Mouse (Mus musculus) hindbrain, embryonic 15.5 days (tissue): ENCODE measurements around the gene Zfp804b. TPM values are rescaled to one million over a fixed set of nuclear protein-coding genes. Genes with fewer than 3 reads are reported as not detected.
A peak's percentile ranks its signal among the peaks of the same experiment; 100 is the strongest.

ENCODE experiments used
- ATAC-seq: fragments of 200-750 bp; cut with Nextera tagmentation; 2 replicates; pipeline ENCODE4 v1.8.0; 2017; ENCODE audit warnings: low read depth, moderate number of reproducible peaks, moderate TSS enrichment; ENCODE audit not compliant: low FRiP score
- H3K27ac ChIP-seq: fragments of 300-500 bp; sonication (generic); replicated peaks from 2 replicates; pipeline ENCODE4 v1.5.1; 2015; ENCODE audit warnings: mild to moderate bottlenecking, inconsistent platforms
- H3K27me3 ChIP-seq: fragments of 300-500 bp; sonication (generic); 2 replicates; pipeline ENCODE4 v1.6.1; 2015; ENCODE audit warnings: control low read depth, inconsistent platforms
- H3K36me3 ChIP-seq: fragments of 300-500 bp; sonication (generic); 2 replicates; pipeline ENCODE4 v1.6.1; 2015; ENCODE audit warnings: control low read depth, inconsistent platforms
- H3K4me1 ChIP-seq: fragments of 300-500 bp; sonication (generic); replicated peaks from 2 replicates; pipeline ENCODE4 v1.6.1; 2015; ENCODE audit warnings: control low read depth, inconsistent platforms
- H3K4me2 ChIP-seq: fragments of 300-500 bp; sonication (generic); 2 replicates; pipeline ENCODE4 v1.6.1; 2015; ENCODE audit warnings: moderate library complexity, mild to moderate bottlenecking, inconsistent platforms
- H3K4me3 ChIP-seq: fragments of 300-500 bp; sonication (generic); 2 replicates; pipeline ENCODE4 v1.5.1; 2015; ENCODE audit warnings: mild to moderate bottlenecking, inconsistent platforms
- H3K9ac ChIP-seq: fragments of 300-500 bp; sonication (generic); 2 replicates; pipeline ENCODE4 v1.6.1; 2015; ENCODE audit warnings: inconsistent platforms
- H3K9me3 ChIP-seq: fragments of 300-500 bp; sonication (generic); 2 replicates; pipeline ENCODE4 v1.6.1; 2016; ENCODE audit warnings: control low read depth, inconsistent platforms
- WGBS: fragments of 180-500 bp; shearing (Covaris S2); methylation state at CpG from one replicate; pipeline ENCODE4 v1.1.7; 2015; 5-methylcytosine and 5-hydroxymethylcytosine counted together
- polyA plus RNA-seq: library from polyadenylated mRNA; unstranded; fragments of >200 nt; fragmentation: Nextera tagmentation; extraction: Ambion mirVana; gene quantifications from 2 replicates; pipeline ENCODE4 v1.2.1, GENCODE M21; 2015

Zfp804b gene
- polyA plus RNA-seq, 1 experiment from 2014 or later: 2.7 TPM

DNA sequence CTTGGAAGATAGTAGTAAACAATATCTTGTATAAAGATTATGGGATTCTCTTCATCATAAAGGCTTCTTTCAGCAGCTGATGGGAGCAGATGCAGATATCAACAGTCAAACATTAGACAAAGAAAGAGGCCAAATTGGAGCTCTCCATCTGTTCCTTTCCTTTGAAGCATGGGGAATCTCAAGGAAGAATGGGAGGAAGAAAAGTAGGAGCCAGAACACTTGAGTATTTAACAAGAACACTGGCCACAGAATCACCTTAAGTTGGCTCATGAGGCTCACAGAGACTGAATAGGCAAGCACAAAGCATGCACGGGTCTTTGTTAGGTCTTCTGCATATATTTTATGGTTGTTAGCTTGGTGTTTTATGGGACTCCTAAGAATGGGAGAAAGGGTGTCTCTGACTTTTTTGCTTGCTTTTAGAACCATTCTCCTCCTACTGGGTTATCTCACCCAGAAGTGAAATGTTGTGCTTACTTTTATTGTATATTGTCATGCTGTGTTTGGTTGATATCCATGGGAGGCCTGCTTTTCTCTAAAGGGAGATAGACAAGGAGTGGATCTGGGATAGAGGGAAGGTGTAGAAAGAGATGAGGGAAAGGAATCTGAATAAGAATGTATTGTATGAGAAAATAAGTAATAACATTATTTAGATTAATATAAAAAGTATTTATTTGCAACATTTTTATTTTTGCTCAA is 270.5 kb downstream of the Zfp804b start:
- WGBS: 8% methylated on average over 1 of the region's 1 CpGs
- ATAC-seq: no peak
- H3K4me3 ChIP-seq: no peak overlapping the region
- H3K9me3 ChIP-seq: no peaks in the 10 kb centered on the region
- H3K9ac ChIP-seq: no peak overlapping the region
- no peak overlapping the region for H3K4me2 ChIP-seq
- no peaks in the 10 kb centered on the region for H3K36me3 ChIP-seq
- no peaks in the 10 kb centered on the region for H3K4me1 ChIP-seq
- H3K27me3 ChIP-seq: no peaks in the 10 kb centered on the region
- H3K27ac ChIP-seq: no peak overlapping the region

DNA sequence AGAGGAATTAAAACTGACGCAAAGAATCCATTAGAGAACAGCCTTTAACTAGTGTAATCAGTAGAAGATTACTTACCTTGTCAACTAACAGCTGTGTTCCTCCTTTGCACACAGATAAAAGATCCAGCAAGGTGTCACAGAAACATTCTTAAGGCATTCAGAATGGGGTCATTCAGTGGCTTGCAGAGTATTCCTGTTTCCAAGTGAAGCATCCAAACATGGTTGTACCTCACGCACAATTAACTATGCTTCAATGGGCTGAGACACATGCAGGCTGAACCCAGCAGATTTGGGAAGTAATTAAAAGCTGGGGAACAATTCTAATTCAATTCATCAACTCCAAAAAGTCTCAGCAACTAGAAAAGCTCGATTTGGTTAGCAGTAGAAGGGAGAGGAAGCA is 337.1 kb downstream of the Zfp804b start:
- no peak overlapping the region for H3K4me2 ChIP-seq
- peak; percentile 42 for ATAC-seq
- no peaks in the 10 kb centered on the region for H3K36me3 ChIP-seq
- no peaks in the 10 kb centered on the region for H3K4me1 ChIP-seq
- H3K27ac ChIP-seq: no peak overlapping the region
- no peak overlapping the region for H3K9ac ChIP-seq
- 34% methylated on average over 3 of the region's 3 CpGs for WGBS
- H3K9me3 ChIP-seq: no peaks in the 10 kb centered on the region
- no peak overlapping the region for H3K4me3 ChIP-seq
- H3K27me3 ChIP-seq: no peaks in the 10 kb centered on the region

DNA sequence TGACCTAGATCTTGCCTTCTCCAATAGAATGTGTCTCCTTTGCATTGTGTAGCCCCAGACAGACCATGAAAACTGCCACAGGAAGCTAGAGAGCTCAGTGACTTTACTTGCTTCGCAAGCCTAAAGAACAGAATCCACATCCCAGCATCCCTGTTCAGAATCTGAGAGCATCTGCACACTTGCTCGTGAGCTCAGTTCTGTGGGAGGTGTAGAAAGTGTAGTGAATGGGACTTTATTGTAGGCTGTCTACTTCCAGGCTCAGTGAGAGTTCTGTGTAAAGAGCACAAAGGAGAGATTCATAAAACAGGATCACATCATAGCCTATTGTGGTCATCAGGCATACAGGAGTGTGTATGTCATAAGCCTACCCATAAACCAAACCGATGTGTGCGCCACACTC is 360.6 kb downstream of the Zfp804b start:
- ATAC-seq: no peak
- no peaks in the 10 kb centered on the region for H3K27me3 ChIP-seq
- H3K27ac ChIP-seq: no peak overlapping the region
- WGBS: 92% methylated on average over 4 of the region's 4 CpGs
- no peak overlapping the region for H3K4me2 ChIP-seq
- H3K4me1 ChIP-seq: no peaks in the 10 kb centered on the region
- H3K9ac ChIP-seq: no peak overlapping the region
- H3K9me3 ChIP-seq: no peaks in the 10 kb centered on the region
- no peak overlapping the region for H3K4me3 ChIP-seq
- no peaks in the 10 kb centered on the region for H3K36me3 ChIP-seq

DNA sequence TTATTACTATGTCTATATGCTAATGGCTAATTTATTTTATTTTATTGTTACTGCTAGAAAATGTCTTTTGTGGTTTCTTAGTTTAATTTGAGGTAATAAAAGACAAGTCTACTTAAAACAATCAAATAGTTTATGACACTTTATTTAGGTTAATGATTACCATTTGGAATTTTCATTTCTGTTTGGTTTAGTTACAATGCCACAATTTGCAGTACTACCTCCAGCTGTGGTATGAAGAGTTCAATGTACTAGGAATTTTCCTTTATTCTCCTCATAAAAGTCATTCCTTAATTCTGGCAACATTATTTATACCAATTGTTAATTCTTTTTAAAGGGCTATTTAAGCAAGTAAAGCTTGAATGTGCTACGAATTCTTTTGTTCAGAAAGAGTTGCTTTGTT is 409.7 kb downstream of the Zfp804b start:
- H3K9me3 ChIP-seq: no peaks in the 10 kb centered on the region
- H3K9ac ChIP-seq: no peak overlapping the region
- WGBS: 69% methylated on average over 1 of the region's 1 CpGs
- H3K27me3 ChIP-seq: no peaks in the 10 kb centered on the region
- H3K36me3 ChIP-seq: no peaks in the 10 kb centered on the region
- no peak for ATAC-seq
- H3K4me3 ChIP-seq: no peak overlapping the region
- H3K27ac ChIP-seq: no peak overlapping the region
- no peaks in the 10 kb centered on the region for H3K4me1 ChIP-seq
- no peak overlapping the region for H3K4me2 ChIP-seq

- Histone ChIP-seq H3K4me1 (no peaks in the 10 kb centered on the region), H3K36me3 (no peaks in the 10 kb centered on the region), H3K4me3 (no peak overlapping the region), H3K4me2 (no peak overlapping the region), H3K27me3 (no peaks in the 10 kb centered on the region), H3K9me3 (no peaks in the 10 kb centered on the region), H3K27ac (no peak overlapping the region), H3K9ac (no peak overlapping the region)
- WGBS: 90% methylated on average over 3 of the region's 3 CpGs
- ATAC-seq: no peak
Measured at GRCm38 (mm10) chr5:6911290-6911689, 433.3 kb downstream of the Zfp804b start.

DNA sequence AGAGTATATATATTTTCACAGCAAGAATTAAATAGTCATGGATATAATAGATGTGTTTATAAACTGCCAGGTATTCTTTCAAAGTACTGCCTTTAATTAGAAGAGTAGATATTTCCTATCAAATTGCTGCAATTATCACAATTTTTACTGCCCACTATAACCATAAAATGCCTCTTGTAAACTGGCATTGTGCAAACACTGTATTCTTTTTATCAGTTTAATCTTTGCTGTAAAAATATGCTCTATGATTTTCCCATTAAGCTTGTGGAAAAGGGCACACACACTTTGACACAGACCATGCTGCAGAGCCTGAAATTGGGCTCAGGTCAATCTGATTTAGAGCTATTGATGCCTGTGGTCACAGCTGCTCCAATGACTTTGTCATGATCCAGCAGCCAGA is 463.2 kb downstream of the Zfp804b start:
- Histone ChIP-seq H3K4me2 (no peak overlapping the region), H3K27me3 (no peaks in the 10 kb centered on the region), H3K27ac (no peak overlapping the region), H3K4me3 (no peak overlapping the region), H3K9me3 (no peaks in the 10 kb centered on the region), H3K36me3 (no peaks in the 10 kb centered on the region), H3K4me1 (no peaks in the 10 kb centered on the region), H3K9ac (no peak overlapping the region)
- ATAC-seq: no peak

- 88% methylated on average over 6 of the region's 6 CpGs for WGBS
- no peak overlapping the region for H3K4me3 ChIP-seq
Measured at GRCm38 (mm10) chr5:6871566-6871965, 473.0 kb downstream of the Zfp804b start.

GRCm38 (mm10) chr5:6870970-6871369 is 473.6 kb downstream of the Zfp804b start:
- Histone ChIP-seq H3K4me1 (no peaks in the 10 kb centered on the region), H3K9me3 (no peaks in the 10 kb centered on the region), H3K4me2 (no peak overlapping the region), H3K36me3 (no peaks in the 10 kb centered on the region), H3K9ac (no peak overlapping the region), H3K27me3 (no peaks in the 10 kb centered on the region), H3K4me3 (no peak overlapping the region), H3K27ac (no peak overlapping the region)
- ATAC-seq: no peak

More at GRCm38 (mm10) chr5:6871566-6871965, 473.0 kb downstream of the Zfp804b start:
- Histone ChIP-seq H3K9me3 (no peaks in the 10 kb centered on the region), H3K4me2 (no peak overlapping the region), H3K36me3 (no peaks in the 10 kb centered on the region), H3K27ac (no peak overlapping the region), H3K9ac (no peak overlapping the region), H3K4me1 (no peaks in the 10 kb centered on the region), H3K27me3 (no peaks in the 10 kb centered on the region)
- ATAC-seq: no peak

GRCm38 (mm10) chr5:6795396-6795795 is 549.2 kb downstream of the Zfp804b start:
- no peak for ATAC-seq
- 75% methylated on average over 2 of the region's 2 CpGs for WGBS
- H3K27ac ChIP-seq: no peak overlapping the region

DNA sequence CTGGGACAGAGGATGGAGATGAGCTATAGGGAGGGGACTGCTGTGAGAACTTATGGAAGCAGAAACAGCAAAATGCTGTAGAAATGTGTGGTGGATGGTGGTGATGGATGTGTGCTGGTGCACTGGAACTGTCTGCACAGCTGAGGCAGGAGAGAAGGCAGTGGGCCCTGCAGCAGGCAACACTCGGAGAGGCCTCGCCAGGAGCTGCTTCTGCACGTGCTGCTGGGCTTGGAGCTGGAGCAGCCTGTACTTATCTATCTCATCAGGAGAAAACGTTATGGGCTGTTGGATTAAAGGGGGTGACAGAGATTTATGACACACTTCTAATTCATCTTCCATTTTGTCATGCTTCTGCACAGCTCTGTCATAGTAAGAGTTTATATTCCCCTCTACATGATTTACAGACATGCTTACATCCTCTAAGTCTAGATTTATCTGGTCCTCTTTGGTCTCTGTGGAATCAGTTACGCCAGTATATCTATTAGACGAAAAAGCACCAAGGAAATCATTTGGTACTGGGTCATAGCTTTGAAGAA is 575.1 kb downstream of the Zfp804b start:
- Histone ChIP-seq H3K9me3 (no peaks in the 10 kb centered on the region), H3K27ac (no peak overlapping the region), H3K27me3 (no peaks in the 10 kb centered on the region), H3K9ac (no peak overlapping the region), H3K4me1 (no peaks in the 10 kb centered on the region), H3K4me3 (no peak overlapping the region), H3K36me3 (no peaks in the 10 kb centered on the region), H3K4me2 (no peak overlapping the region)
- WGBS: 63% methylated on average over 6 of the region's 6 CpGs
- ATAC-seq: no peak

More at GRCm38 (mm10) chr5:6795396-6795795, 549.2 kb downstream of the Zfp804b start:
- Histone ChIP-seq H3K27me3 (no peaks in the 10 kb centered on the region), H3K36me3 (no peaks in the 10 kb centered on the region), H3K9me3 (no peaks in the 10 kb centered on the region), H3K9ac (no peak overlapping the region), H3K4me2 (no peak overlapping the region), H3K4me1 (no peaks in the 10 kb centered on the region), H3K4me3 (no peak overlapping the region)

Other genes starting within 250 kb of the Zfp804b start
- gene Tex47, start 40.6 kb downstream of the Zfp804b start, polyA plus RNA-seq: 0.47 and 0.57 TPM in 2 replicates